Mouse (Mus musculus): Measurements from ENCODE around the gene Szrd1.

GRCm38 (mm10) chr4:141149116-141149515 is 9.5 kb upstream of the Szrd1 start:
- TF ChIP-seq GATA1 (IDR thresholded peaks at IDR 0.05; ENCODE audit: borderline replicate concordance, low read length): no peak
- TF ChIP-seq FLI1 (IDR thresholded peaks at IDR 0.05; ENCODE audit: low read length): no peak
